Mouse (Mus musculus) forebrain, embryonic 14.5 days (tissue): Measurements from ENCODE around the gene Pigw. TPM values are rescaled to one million over a fixed set of nuclear protein-coding genes. Genes with fewer than 3 reads are reported as not detected.
"Not testable (repeated sequence)": the region's sequence is repeated elsewhere in the genome, so short reads cannot be mapped to it uniquely, and the experiment has no call there.

Experiments
- ATAC-seq: fragments of 200-750 bp; cut with Nextera tagmentation; 2 replicates; pipeline ENCODE4 v1.8.0; 2017; ENCODE audit warnings: mild to moderate bottlenecking, moderate library complexity
- DNase-seq: peaks from one replicate; pipeline ENCODE4 v3.0.0-alpha.2; 2015; ENCODE audit warnings: low spot score
- H3K27ac ChIP-seq: fragments of 300-500 bp; sonication (generic); 2 replicates; pipeline ENCODE4 v1.5.1; 2014; ENCODE audit warnings: low read depth, mild to moderate bottlenecking, control low read depth, low read length, moderate library complexity
- H3K27me3 ChIP-seq: fragments of 300-500 bp; sonication (generic); replicated peaks from 2 replicates; pipeline ENCODE4 v1.6.1; 2014; ENCODE audit warnings: low read length, control low read depth, mixed read lengths; ENCODE audit not compliant: control insufficient read depth, insufficient read depth
- H3K36me3 ChIP-seq: fragments of 300-500 bp; sonication (generic); 2 replicates; pipeline ENCODE4 v1.6.1; 2014; ENCODE audit warnings: low read length, control low read depth; ENCODE audit not compliant: control insufficient read depth, insufficient read depth
- H3K4me1 ChIP-seq: fragments of 300-500 bp; sonication (generic); 2 replicates; pipeline ENCODE4 v1.6.1; 2014; ENCODE audit warnings: antibody characterized with exemption, low read length, control low read depth; ENCODE audit not compliant: control insufficient read depth, insufficient read depth
- H3K4me2 ChIP-seq: fragments of 300-500 bp; sonication (generic); 2 replicates; pipeline ENCODE4 v1.6.1; 2014; ENCODE audit warnings: mild to moderate bottlenecking, control low read depth, low read length
- H3K4me3 ChIP-seq: fragments of 300-500 bp; sonication (generic); 2 replicates; pipeline ENCODE4 v1.5.1; 2014; ENCODE audit warnings: low read depth, low read length, control low read depth
- H3K9ac ChIP-seq: fragments of 300-500 bp; sonication (generic); 2 replicates; pipeline ENCODE4 v1.6.1; 2014; ENCODE audit warnings: mild to moderate bottlenecking, low read length, control low read depth, moderate library complexity
- H3K9me3 ChIP-seq: fragments of 300-500 bp; sonication (generic); replicated peaks from 2 replicates; pipeline ENCODE4 v1.6.1; 2016; ENCODE audit warnings: low read length, control low read depth, mixed read lengths; ENCODE audit not compliant: control insufficient read depth
- WGBS: fragments of 180-500 bp; shearing (Covaris S2); extraction: QIAGEN DNeasy Blood & Tissue Kit; methylation state at CpG from one replicate; pipeline ENCODE4 v1.1.7; 2014; 5-methylcytosine and 5-hydroxymethylcytosine counted together
- polyA plus RNA-seq: library from polyadenylated mRNA; unstranded; fragments of >200 nt; fragmentation: Nextera tagmentation; extraction: Ambion mirVana; gene quantifications from 2 replicates; pipeline ENCODE4 v1.2.1, GENCODE M21; 2014

The Pigw gene
- polyA plus RNA-seq, 1 experiment from 2014 or later, result 3.8 TPM

- Histone ChIP-seq H3K9ac (no peak overlapping the region), H3K36me3 (peaks cover 45% of the 10 kb centered on the region), H3K9me3 (no peaks in the 10 kb centered on the region), H3K4me3 (no peak overlapping the region), H3K4me2 (no peak overlapping the region), H3K27me3 (no peaks in the 10 kb centered on the region), H3K4me1 (no peaks in the 10 kb centered on the region), H3K27ac (no peak overlapping the region)
- ATAC-seq, result no peak
- 93% methylated on average over 5 of the region's 5 CpGs for WGBS
- no peak for DNase-seq
These were observed 6.2 kb upstream of the Pigw start for GRCm38 (mm10) chr11:84886236-84886635.

- 79% methylated on average over 4 of the region's 4 CpGs for WGBS
- Histone ChIP-seq H3K27ac (no peak overlapping the region), H3K4me1 (peaks cover 3% of the 10 kb centered on the region; the same call in 1 of the 2 replicates), H3K4me2 (no peak overlapping the region), H3K4me3 (no peak overlapping the region), H3K36me3 (peaks cover 42% of the 10 kb centered on the region), H3K9ac (no peak overlapping the region), H3K9me3 (no peaks in the 10 kb centered on the region), H3K27me3 (no peaks in the 10 kb centered on the region)
- ATAC-seq, result no peak
- no peak for DNase-seq
These were observed 5.2 kb upstream of the Pigw start for GRCm38 (mm10) chr11:84885238-84885637.

- peaks cover 34% of the 10 kb centered on the region for H3K36me3 ChIP-seq
- H3K9me3 ChIP-seq, result no peaks in the 10 kb centered on the region
- 94% methylated on average over 7 of the region's 7 CpGs for WGBS
- DNase-seq, result no peak
- no peak for ATAC-seq
- no peak overlapping the region for H3K27ac ChIP-seq
- H3K4me3 ChIP-seq, result no peak overlapping the region
- H3K4me1 ChIP-seq, result peaks cover 7% of the 10 kb centered on the region
- no peaks in the 10 kb centered on the region for H3K27me3 ChIP-seq
- H3K4me2 ChIP-seq, result no peak overlapping the region
- no peak overlapping the region for H3K9ac ChIP-seq
These were observed 2.3 kb upstream of the Pigw start for GRCm38 (mm10) chr11:84882346-84882745.

GRCm38 (mm10) chr11:84880971-84881370, 886 bp upstream of the Pigw start:
- Histone ChIP-seq H3K4me2 (peak overlapping the region; percentile 87), H3K27ac (no peak overlapping the region), H3K4me3 (peak overlapping the region; percentile 88), H3K27me3 (no peaks in the 10 kb centered on the region), H3K9me3 (no peaks in the 10 kb centered on the region), H3K36me3 (peaks cover 26% of the 10 kb centered on the region), H3K9ac (peak overlapping the region; percentile 92), H3K4me1 (peaks cover 7% of the 10 kb centered on the region)
- ATAC-seq (no peak), DNase-seq (no peak)
- 64% methylated on average over 9 of the region's 9 CpGs for WGBS

GRCm38 (mm10) chr11:84880465-84880961, 428 bp upstream of the Pigw start:
- ATAC-seq (peak; percentile 47), DNase-seq (peak; percentile 39)
- Histone ChIP-seq H3K4me3 (peak overlapping the region; percentile 88), H3K4me2 (peak overlapping the region; percentile 87), H3K4me1 (peaks cover 7% of the 10 kb centered on the region), H3K9ac (peak overlapping the region; percentile 92), H3K9me3 (no peaks in the 10 kb centered on the region), H3K27me3 (no peaks in the 10 kb centered on the region), H3K36me3 (peaks cover 21% of the 10 kb centered on the region), H3K27ac (peak overlapping the region; percentile 83)
- WGBS, result under 1% methylated on average over 24 of the region's 24 CpGs

- Histone ChIP-seq H3K9ac (peak overlapping the region; percentile 92), H3K4me2 (peak overlapping the region; percentile 87), H3K27ac (peak overlapping the region; percentile 83), H3K4me1 (peaks cover 7% of the 10 kb centered on the region), H3K27me3 (no peaks in the 10 kb centered on the region), H3K9me3 (no peaks in the 10 kb centered on the region), H3K36me3 (peaks cover 12% of the 10 kb centered on the region), H3K4me3 (peak overlapping the region; percentile 88)
- DNase-seq (no peak), ATAC-seq (no peak; the same call in 1 of the 2 replicates)
- WGBS, result 20% methylated on average over 7 of the region's 7 CpGs
These were observed 896 bp downstream of the Pigw start for GRCm38 (mm10) chr11:84879007-84879771.

GRCm38 (mm10) chr11:84876020-84876419, 4.1 kb downstream of the Pigw start:
- H3K27me3 ChIP-seq, H3K9me3 ChIP-seq, H3K4me1 ChIP-seq, H3K27ac ChIP-seq, DNase-seq, H3K9ac ChIP-seq, H3K4me3 ChIP-seq, H3K4me2 ChIP-seq, H3K36me3 ChIP-seq, ATAC-seq: not testable (repeated sequence)
- no CpG with 5 or more reads among the region's 1 CpGs for WGBS

GRCm38 (mm10) chr11:84873042-84873833, 6.8 kb downstream of the Pigw start:
- peaks cover 7% of the 10 kb centered on the region for H3K4me1 ChIP-seq
- WGBS, result 61% methylated on average over 1 of the region's 1 CpGs
- H3K4me2 ChIP-seq, result no peak overlapping the region
- DNase-seq, result no peak
- peaks cover 7% of the 10 kb centered on the region for H3K36me3 ChIP-seq
- H3K27ac ChIP-seq, result no peak overlapping the region
- H3K4me3 ChIP-seq, result no peak overlapping the region
- ATAC-seq, result no peak
- no peak overlapping the region for H3K9ac ChIP-seq
- no peaks in the 10 kb centered on the region for H3K9me3 ChIP-seq
- no peaks in the 10 kb centered on the region for H3K27me3 ChIP-seq
